8 mouse cellular contexts compared by ENCODE assay signal in genomic region chr7:141072017-141072745, GRCm38 (mm10). TPM values are rescaled to one million over a fixed set of nuclear protein-coding genes. Genes with fewer than 3 reads are reported as not detected.
DNase-seq lines count a peak whose midpoint lies in the region; ATAC-seq lines count a peak whose summit lies in the region.
"Had no signal": no experiment of that assay in that cellular context is flagged by ENCODE, and none has a peak within 500 bp of the region (broad histone marks: within the 10 kb centered on the region; RNA-seq: fewer than 3 reads in every experiment).

No protein-coding gene starts in this region.

- DNase-seq in layer of hippocampus, postnatal 14 days (ENCODE audit: low spot score in 2 of 2): peak; percentile 24 to 54
- no peak for DNase-seq in layer of hippocampus, adult 9-10 months (ENCODE audit: low spot score)
- peak; percentile 77 for DNase-seq in T-cell, adult 2 months (ENCODE audit: low spot score)
- peak; percentile 30 for DNase-seq in lung, postnatal 25 days (ENCODE audit: low spot score)
- no peak for DNase-seq in embryo, embryonic 9.5 days (ENCODE audit: extremely low spot score)
- DNase-seq in adrenal gland, postnatal 25 days: no peak

- ATAC-seq in inflammation-experienced regulatory T-cells, adult 6 months: peak; percentile 87

RNA-seq across cellular contexts. Expression of gene Pkp3, which starts 5.8 kb away (rescaled TPM):
- total RNA-seq in layer of hippocampus, postnatal 14 days (2021): not detected
- 100 to 1,000 TPM; 413 to 487 (median 426) TPM for polyA plus RNA-seq in inflammation-experienced regulatory T-cells, adult 6 months (2017; shearing (Covaris generic))
- total RNA-seq in adrenal gland, postnatal 25 days (2021): 0.86 and 1.2 TPM in 2 replicates

RNA-seq across cellular contexts. Expression of gene B4galnt4, which starts 11.3 kb away (rescaled TPM):
- total RNA-seq in layer of hippocampus, postnatal 14 days (2021): 10 to 100 TPM; 90.0 to 97.9 TPM
- 10 to 100 TPM; 11.1 to 13.1 (median 12.5) TPM for polyA plus RNA-seq in inflammation-experienced regulatory T-cells, adult 6 months (2017; shearing (Covaris generic))
- 2.5 and 3.6 TPM in 2 replicates for total RNA-seq in adrenal gland, postnatal 25 days (2021)

RNA-seq across cellular contexts. Expression of gene Sigirr, which starts 28.2 kb away (rescaled TPM):
- 1 to 10 TPM; 2.3 to 3.0 TPM for total RNA-seq in layer of hippocampus, postnatal 14 days (2021)
- 100 to 1,000 TPM; 149 to 208 (median 206) TPM for polyA plus RNA-seq in inflammation-experienced regulatory T-cells, adult 6 months (2017; shearing (Covaris generic))
- 4.5 and 5.0 TPM in 2 replicates for total RNA-seq in adrenal gland, postnatal 25 days (2021)

RNA-seq across cellular contexts. Expression of gene Gm17387, which starts 43.2 kb away (rescaled TPM):
- total RNA-seq in layer of hippocampus, postnatal 14 days (2021): not detected
- not detected for polyA plus RNA-seq in inflammation-experienced regulatory T-cells, adult 6 months (2017; shearing (Covaris generic))
- not detected in 2 replicates for total RNA-seq in adrenal gland, postnatal 25 days (2021)
- polyA plus RNA-seq: neural tube, embryonic 11.5 days had no signal

RNA-seq across cellular contexts. Expression of gene Ano9, which starts 45.4 kb away (rescaled TPM):
- not detected for total RNA-seq in layer of hippocampus, postnatal 14 days (2021)
- not detected for polyA plus RNA-seq in inflammation-experienced regulatory T-cells, adult 6 months (2017; shearing (Covaris generic))
- 0.33 TPM in 1 of 2 replicates, not detected in the other for total RNA-seq in adrenal gland, postnatal 25 days (2021)

Comparison
In these comparisons a context has a peak if more than half of its experiments do, and no peak if none do; other contexts are left out.
1. DNase-seq: peak in layer of hippocampus, postnatal 14 days (2 of 2), T-cell, adult 2 months (single experiment) and lung, postnatal 25 days (single experiment); none in layer of hippocampus, adult 9-10 months (single experiment), embryo, embryonic 9.5 days (single experiment) and adrenal gland, postnatal 25 days (single experiment).
2. RNA of gene B4galnt4, which starts 11.3 kb away (total RNA-seq): 90.0 to 97.9 TPM in layer of hippocampus, postnatal 14 days; 2.5 to 3.6 TPM in adrenal gland, postnatal 25 days; every median in the first group is over 10 times any median in the second.